Mouse (Mus musculus) ES-Bruce4 (cell line): ENCODE data around the gene Ctdnep1. TPM values are rescaled to one million over a fixed set of nuclear protein-coding genes. Genes with fewer than 3 reads are reported as not detected.

Experiments used
- H3K27ac ChIP-seq: 2 replicates; pipeline ENCODE4 v1.5.1; 2012; ENCODE audit warnings: low read length, inconsistent platforms; ENCODE audit not compliant: insufficient read depth
- H3K27me3 ChIP-seq: 2 replicates; pipeline ENCODE4 v1.6.1; 2012; ENCODE audit warnings: mild to moderate bottlenecking, low read length, inconsistent platforms; ENCODE audit not compliant: control insufficient read depth, poor library complexity, insufficient read depth, severe bottlenecking
- H3K36me3 ChIP-seq: 2 replicates; pipeline ENCODE4 v1.6.1; 2012; ENCODE audit warnings: inconsistent platforms, mild to moderate bottlenecking, low read length, moderate library complexity; ENCODE audit not compliant: control insufficient read depth, poor library complexity, insufficient read depth, severe bottlenecking
- H3K4me1 ChIP-seq: one replicate; pipeline ENCODE4 v1.8.1; 2011; ENCODE audit warnings: low read length; ENCODE audit not compliant: control insufficient read depth, insufficient read depth
- H3K4me3 ChIP-seq: 2 replicates; pipeline ENCODE4 v1.5.1; 2011; ENCODE audit warnings: low read depth, mild to moderate bottlenecking, low read length
- H3K9ac ChIP-seq: 2 replicates; pipeline ENCODE4 v1.6.1; 2012; ENCODE audit warnings: low read depth, mild to moderate bottlenecking, inconsistent platforms; ENCODE audit not compliant: poor library complexity, severe bottlenecking
- H3K9me3 ChIP-seq: replicated peaks from 2 replicates; pipeline ENCODE4 v1.6.1; 2012; ENCODE audit warnings: mild to moderate bottlenecking, low read length, inconsistent platforms; ENCODE audit not compliant: control insufficient read depth, poor library complexity, insufficient read depth, severe bottlenecking
- CTCF ChIP-seq: IDR thresholded peaks from one replicate; pipeline ENCODE4 v1.8.1; 2011; ENCODE audit warnings: low read depth, low read length
- EP300 ChIP-seq: IDR thresholded peaks from 2 replicates; pipeline ENCODE4 v1.6.1; 2011; ENCODE audit warnings: low read depth, low read length; ENCODE audit not compliant: insufficient read depth
- POLR2A ChIP-seq: IDR thresholded peaks from one replicate; pipeline ENCODE4 v1.8.1; 2011; ENCODE audit warnings: low read length; ENCODE audit not compliant: insufficient read depth
- polyA plus RNA-seq: library from polyadenylated mRNA; stranded (reverse); fragments of >200 nt; gene quantifications from 2 replicates; pipeline ENCODE4 v1.2.4, GENCODE M21; 2011; ENCODE audit warnings: low read depth; ENCODE audit not compliant: missing spikeins, insufficient read depth, insufficient read length

The Ctdnep1 gene
- polyA plus RNA-seq, 1 experiment: 61.9 TPM

GRCm38 (mm10) chr11:69994401-69995090, 13.6 kb downstream of the Ctdnep1 start:
- H3K36me3 ChIP-seq: peaks cover 21% of the 10 kb centered on the region
- H3K9me3 ChIP-seq: no peaks in the 10 kb centered on the region
- TF ChIP-seq CTCF (peak; percentile 30), POLR2A (no peak)
- H3K4me1 ChIP-seq: no peaks in the 10 kb centered on the region
- H3K4me3 ChIP-seq: no peak overlapping the region
- H3K27ac ChIP-seq: no peak overlapping the region
- H3K9ac ChIP-seq: no peak overlapping the region
- H3K27me3 ChIP-seq: no peaks in the 10 kb centered on the region

GRCm38 (mm10) chr11:69995391-69995960, 14.5 kb downstream of the Ctdnep1 start, which contains the start of gene Phf23:
Phf23 (plus strand) TSS chr11:69995777.
- Histone ChIP-seq H3K4me3 (peak within 1 kb of the TSS; percentile 80), H3K27me3 (no peaks in the 10 kb centered on the region), H3K36me3 (peaks cover 26% of the 10 kb centered on the region), H3K4me1 (no peaks in the 10 kb centered on the region), H3K27ac (peak within 1 kb of the TSS; percentile 13), H3K9ac (peak within 1 kb of the TSS; percentile 97), H3K9me3 (no peaks in the 10 kb centered on the region)
- TF ChIP-seq CTCF: no peak
- no peak for TF ChIP-seq EP300
- TF ChIP-seq POLR2A: peak; percentile 74

GRCm38 (mm10) chr11:69996161-69997061, 15.5 kb downstream of the Ctdnep1 start:
- Histone ChIP-seq H3K4me3 (peak overlapping the region; percentile 80), H3K27me3 (no peaks in the 10 kb centered on the region), H3K9me3 (no peaks in the 10 kb centered on the region), H3K36me3 (peaks cover 26% of the 10 kb centered on the region), H3K27ac (peak overlapping the region; percentile 66), H3K4me1 (no peaks in the 10 kb centered on the region), H3K9ac (peak overlapping the region; percentile 97)
- TF ChIP-seq EP300 (no peak), POLR2A (no peak), CTCF (no peak)

GRCm38 (mm10) chr11:69997070-69997509, 16.1 kb downstream of the Ctdnep1 start:
- peak overlapping the region; percentile 97 for H3K9ac ChIP-seq
- H3K27ac ChIP-seq: peak overlapping the region; percentile 66; the same call in 1 of the 2 replicates
- H3K27me3 ChIP-seq: no peaks in the 10 kb centered on the region
- H3K9me3 ChIP-seq: no peaks in the 10 kb centered on the region
- H3K4me3 ChIP-seq: peak overlapping the region; percentile 80
- no peak for TF ChIP-seq CTCF
- TF ChIP-seq POLR2A: peak; percentile 28
- H3K4me1 ChIP-seq: no peaks in the 10 kb centered on the region
- H3K36me3 ChIP-seq: peaks cover 26% of the 10 kb centered on the region

GRCm38 (mm10) chr11:69998567-69999491, 17.9 kb downstream of the Ctdnep1 start:
- Histone ChIP-seq H3K4me1 (no peaks in the 10 kb centered on the region), H3K4me3 (no peak overlapping the region), H3K36me3 (peaks cover 26% of the 10 kb centered on the region), H3K27ac (no peak overlapping the region), H3K27me3 (no peaks in the 10 kb centered on the region), H3K9me3 (no peaks in the 10 kb centered on the region), H3K9ac (no peak overlapping the region)
- no peak for TF ChIP-seq EP300
- no peak for TF ChIP-seq POLR2A
- peak; percentile 45 for TF ChIP-seq CTCF
